In genomic region chr8:12127106-12127800, GRCm38 (mm10) we compare ENCODE assay signal across 10 mouse cellular contexts.
DNase-seq lines count a peak whose midpoint lies in the region; ATAC-seq lines count a peak whose summit lies in the region.
"Had no signal": no experiment of that assay in that cellular context is flagged by ENCODE, and none has a peak within 500 bp of the region (broad histone marks: within the 10 kb centered on the region; RNA-seq: fewer than 3 reads in every experiment).

No protein-coding gene starts in this region.

- no peak overlapping the region for H3K9ac ChIP-seq in hindbrain, embryonic 12.5 days
- H3K9ac ChIP-seq in midbrain, embryonic 13.5 days (replicated peaks) = peak overlapping the region; percentile 28; the same call in 1 of the 2 replicates
- no peak overlapping the region for H3K9ac ChIP-seq in kidney, embryonic 15.5 days

- no peak overlapping the region for H3K4me3 ChIP-seq in hindbrain, embryonic 12.5 days
- no peak overlapping the region for H3K4me3 ChIP-seq in midbrain, embryonic 13.5 days (replicated peaks)
- H3K4me3 ChIP-seq in kidney, embryonic 15.5 days (replicated peaks) = no peak overlapping the region

- H3K4me1 ChIP-seq in hindbrain, embryonic 12.5 days = peaks cover 25% of the 10 kb centered on the region
- peaks cover 31% of the 10 kb centered on the region for H3K4me1 ChIP-seq in midbrain, embryonic 13.5 days (replicated peaks)
- no peaks in the 10 kb centered on the region for H3K4me1 ChIP-seq in kidney, embryonic 15.5 days

- peak overlapping the region; percentile 19; the same call in 1 of the 2 replicates for H3K4me2 ChIP-seq in hindbrain, embryonic 12.5 days (replicated peaks)
- peak overlapping the region; percentile 23; the same call in 1 of the 2 replicates for H3K4me2 ChIP-seq in midbrain, embryonic 13.5 days (replicated peaks)
- no peak overlapping the region for H3K4me2 ChIP-seq in kidney, embryonic 15.5 days
- H3K4me2 ChIP-seq: liver, embryonic 11.5 days had no signal

- no peaks in the 10 kb centered on the region for H3K9me3 ChIP-seq in hindbrain, embryonic 12.5 days (replicated peaks)
- H3K9me3 ChIP-seq in midbrain, embryonic 13.5 days = no peaks in the 10 kb centered on the region
- no peaks in the 10 kb centered on the region for H3K9me3 ChIP-seq in kidney, embryonic 15.5 days (replicated peaks)

- 14% methylated on average over 14 of the region's 14 CpGs for WGBS in hindbrain, embryonic 12.5 days
- WGBS in midbrain, embryonic 13.5 days = 8% methylated on average over 14 of the region's 14 CpGs
- 30% methylated on average over 14 of the region's 14 CpGs for WGBS in kidney, embryonic 15.5 days

- peak; percentile 16 to 25 for DNase-seq in frontal cortex, postnatal 10 days (ENCODE audit: low spot score in 2 of 2)
- DNase-seq in frontal cortex, postnatal 14 days (ENCODE audit: low spot score in 2 of 2) = no peak
- DNase-seq in ZHBTc4 (ENCODE audit: low read depth, low spot score) = peak; percentile 33
- DNase-seq in thymus, postnatal 14 days = no peak
- DNase-seq: kidney, adult 18-20 months had no signal

- H3K27ac ChIP-seq in hindbrain, embryonic 12.5 days = peak overlapping the region; percentile 76
- H3K27ac ChIP-seq in midbrain, embryonic 13.5 days = peak overlapping the region; percentile 82
- H3K27ac ChIP-seq in kidney, embryonic 15.5 days = no peak overlapping the region

- no peaks in the 10 kb centered on the region for H3K36me3 ChIP-seq in hindbrain, embryonic 12.5 days
- H3K36me3 ChIP-seq in midbrain, embryonic 13.5 days = no peaks in the 10 kb centered on the region
- no peaks in the 10 kb centered on the region for H3K36me3 ChIP-seq in kidney, embryonic 15.5 days

- peaks cover 31% of the 10 kb centered on the region for H3K27me3 ChIP-seq in hindbrain, embryonic 12.5 days
- peaks cover 32% of the 10 kb centered on the region for H3K27me3 ChIP-seq in midbrain, embryonic 13.5 days
- H3K27me3 ChIP-seq in kidney, embryonic 15.5 days = peaks cover 31% of the 10 kb centered on the region

- ATAC-seq in hindbrain, embryonic 12.5 days (ENCODE audit: low FRiP score) = peak; percentile 73
- ATAC-seq in midbrain, embryonic 13.5 days = peak; percentile 55
- ATAC-seq in kidney, embryonic 15.5 days (replicated peaks; ENCODE audit: low FRiP score) = no peak
- ATAC-seq in monocyte, adult 5-6 weeks (replicated peaks; ENCODE audit: insufficient number of reproducible peaks, low FRiP score, low TSS enrichment, poor library complexity, severe bottlenecking) = no peak

Comparison
In these comparisons a context has a peak if more than half of its experiments do, and no peak if none do; other contexts are left out.
1. DNase-seq: peak in frontal cortex, postnatal 10 days (2 of 2) and ZHBTc4 (single experiment); none in frontal cortex, postnatal 14 days (0 of 2) and thymus, postnatal 14 days (single experiment).
2. ATAC-seq: peak in hindbrain, embryonic 12.5 days (single experiment) and midbrain, embryonic 13.5 days (single experiment); none in kidney, embryonic 15.5 days (single experiment) and monocyte, adult 5-6 weeks (single experiment).